Mouse (Mus musculus): ENCODE measurements around the gene Itga4.

Itga4 gene

DNA sequence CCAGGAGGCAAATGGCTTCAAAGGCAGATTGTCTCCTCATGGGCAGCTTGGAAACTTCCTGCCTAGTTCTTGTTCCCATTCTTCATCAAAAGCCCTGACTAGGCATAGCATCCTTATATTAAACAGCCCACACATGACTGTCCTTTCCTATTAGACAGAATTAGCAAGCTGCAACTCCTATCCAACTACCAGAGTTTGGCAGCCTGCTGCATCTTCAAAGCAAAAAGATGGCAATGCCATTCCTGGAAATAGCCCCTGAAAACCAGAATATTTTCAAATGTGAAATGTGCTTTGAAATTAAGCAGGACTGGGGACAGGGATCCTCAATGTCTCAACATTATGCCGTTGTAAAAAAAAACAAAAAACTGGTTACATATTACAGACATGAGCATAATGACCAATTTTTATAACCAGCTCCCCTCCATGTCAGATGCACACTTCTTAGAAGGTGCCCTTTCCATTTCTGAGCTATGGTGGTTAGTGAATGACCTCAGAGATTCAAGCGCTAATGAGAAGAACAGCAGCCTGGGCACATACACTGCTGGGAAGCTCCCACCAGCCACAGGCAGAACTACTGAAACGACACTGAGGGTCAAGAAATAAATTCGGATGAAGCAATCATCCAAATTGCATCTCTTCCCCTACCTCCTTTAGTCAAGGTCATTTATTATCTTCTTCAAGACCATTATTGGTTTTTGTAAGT, 97.0 kb downstream of the Itga4 start:
- DNase-seq (ENCODE audit: extremely low spot score), result no peak

DNA sequence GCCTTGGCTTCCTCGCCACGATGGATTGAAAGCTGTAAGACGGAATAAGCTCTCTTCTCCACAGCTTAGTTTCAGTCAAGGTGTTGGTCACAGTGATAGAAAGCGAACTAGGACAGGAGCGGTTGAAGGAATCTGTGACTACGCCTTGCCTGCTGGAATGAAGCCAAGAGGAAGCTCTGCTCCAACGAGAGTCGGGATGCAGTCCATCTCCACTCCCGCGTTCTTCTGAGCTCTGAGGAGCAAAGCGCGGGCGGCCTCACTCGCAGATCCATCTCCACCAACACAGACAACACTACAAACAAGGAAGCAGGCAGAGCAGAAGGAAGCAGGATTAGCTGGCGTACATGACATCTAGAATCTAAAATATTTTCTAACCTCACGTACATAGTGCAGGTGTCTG, 99.5 kb downstream of the Itga4 start:
- no peak for DNase-seq (ENCODE audit: extremely low spot score)

DNA sequence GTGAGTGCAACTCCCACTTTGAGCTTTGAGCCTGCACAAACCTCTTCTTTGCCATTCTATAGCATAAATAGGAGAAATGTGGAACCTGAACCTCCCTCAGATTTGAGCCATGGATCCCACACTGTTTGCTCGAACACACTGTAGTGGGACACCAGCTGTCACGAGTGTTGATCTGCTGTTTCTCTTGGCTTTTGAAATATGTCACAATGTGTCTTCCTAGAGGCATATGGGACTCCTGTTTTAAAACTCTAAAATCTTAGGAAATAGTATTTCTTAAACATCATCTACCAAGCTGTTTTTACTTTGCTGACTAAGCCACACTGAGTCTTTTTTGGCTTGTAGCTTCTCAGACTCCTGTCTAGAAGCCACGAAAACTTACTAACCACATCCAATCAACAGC, 102.6 kb downstream of the Itga4 start:
- no peak for DNase-seq (ENCODE audit: extremely low spot score)

DNA sequence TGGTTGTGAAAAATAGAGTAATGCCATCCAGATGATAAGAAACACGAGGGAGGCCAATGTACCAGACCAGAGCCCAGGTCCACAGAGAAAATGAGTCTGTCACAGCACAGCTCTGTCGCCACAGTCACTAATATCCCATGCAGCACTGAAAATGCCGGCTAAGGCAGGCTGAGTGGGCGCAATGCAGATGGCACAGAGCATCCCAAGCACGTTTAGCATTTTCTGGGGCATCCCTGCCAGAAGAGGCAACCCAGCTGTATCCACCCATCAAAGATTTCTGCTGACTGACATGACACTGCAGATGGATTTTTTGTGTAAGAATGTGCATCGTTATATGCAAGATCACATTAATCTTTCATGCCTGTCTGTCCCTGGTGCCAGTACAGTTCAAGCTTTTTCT, 106.8 kb downstream of the Itga4 start:
- no peak for DNase-seq (ENCODE audit: extremely low spot score)

DNA sequence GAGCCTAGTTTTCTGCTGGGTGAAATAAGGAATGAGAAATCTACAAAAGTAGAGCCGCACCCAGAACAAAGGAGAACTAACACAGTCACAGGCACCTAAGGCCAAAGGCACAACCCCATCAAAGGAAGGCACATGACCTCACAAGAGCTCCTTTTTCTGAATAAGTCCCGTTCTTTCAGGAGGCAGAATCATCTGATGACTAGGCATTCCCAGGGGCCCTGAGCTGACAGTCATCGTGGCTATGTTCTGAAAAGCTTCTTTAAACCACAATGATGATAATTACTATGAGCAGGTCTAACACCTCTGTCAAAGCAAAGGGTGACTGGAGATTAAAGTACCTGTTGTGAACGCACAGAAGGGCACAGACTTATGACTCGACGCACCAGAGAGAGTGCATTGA, 108.7 kb downstream of the Itga4 start:
- no peak for DNase-seq (ENCODE audit: extremely low spot score)

DNA sequence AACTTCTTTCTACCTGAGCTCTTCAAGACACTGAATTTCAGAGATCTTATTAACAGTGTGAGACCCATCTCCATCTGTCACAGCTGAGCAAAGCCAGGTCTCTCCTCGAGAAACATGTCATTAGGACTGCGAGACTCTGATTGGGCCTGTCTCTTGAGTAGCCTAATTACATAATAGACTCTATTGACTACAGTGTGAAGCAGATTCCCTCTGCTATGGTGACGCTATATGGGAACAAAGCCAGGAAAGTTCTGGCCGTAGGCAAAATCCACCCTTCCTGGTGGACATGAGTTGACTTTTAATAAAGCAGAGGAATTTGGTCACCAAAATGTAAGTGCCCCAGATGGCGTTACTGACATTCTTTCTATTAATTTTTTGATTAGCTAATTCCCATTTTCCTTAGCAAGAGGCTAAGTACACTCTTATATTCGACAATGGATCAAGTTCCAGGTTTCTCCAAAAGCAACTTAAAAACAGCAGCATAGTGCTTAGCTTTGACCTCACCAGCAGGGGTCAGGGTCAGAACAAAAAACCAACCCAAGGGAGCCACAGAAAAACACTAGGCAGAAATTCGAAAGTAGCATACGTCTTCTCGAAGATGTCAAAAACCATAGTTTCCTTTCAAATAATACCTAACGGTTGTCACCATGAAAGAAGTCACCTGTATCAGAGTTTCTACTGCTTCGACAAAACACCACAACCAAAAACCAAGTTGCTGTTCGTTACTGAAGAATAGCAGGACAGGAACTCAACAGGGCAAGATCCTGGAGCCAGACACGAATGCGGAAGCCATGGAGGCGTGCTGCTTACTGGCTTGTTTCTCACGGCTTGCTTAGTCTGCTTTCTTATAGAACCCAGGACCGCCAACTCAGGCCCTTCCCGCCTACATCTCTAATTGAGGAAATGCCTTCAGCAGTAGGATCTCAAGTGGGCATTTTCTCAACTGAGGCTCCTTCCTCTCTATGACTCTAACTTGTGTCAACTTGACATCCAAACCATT, 112.5 kb downstream of the Itga4 start:
- DNase-seq (ENCODE audit: extremely low spot score), result peak; percentile 24

GRCm38 (mm10) chr2:79368661-79369060, 113.4 kb downstream of the Itga4 start:
- no peak for DNase-seq (ENCODE audit: extremely low spot score)

DNA sequence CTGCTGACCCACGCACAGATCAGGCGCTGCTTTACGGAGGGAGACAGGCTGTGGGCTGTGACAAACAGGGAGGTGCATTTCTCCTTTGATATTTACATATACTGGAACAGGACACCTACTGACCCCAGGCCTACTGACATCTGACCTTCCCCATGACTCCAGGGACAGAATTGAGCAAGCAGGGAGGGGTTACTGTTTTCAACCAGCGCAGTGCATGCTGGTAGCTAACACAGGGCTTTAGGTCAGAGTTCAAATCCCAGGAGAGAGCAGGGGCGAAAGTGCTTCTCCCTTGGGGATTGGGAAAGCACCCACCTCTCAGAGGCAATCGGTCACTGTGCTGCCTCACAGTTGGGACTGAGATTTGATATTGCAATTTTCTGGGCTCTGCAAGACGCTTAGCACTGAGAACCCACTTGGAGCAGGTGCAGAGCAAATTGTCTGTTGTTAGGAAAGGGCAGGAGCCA, 113.9 kb downstream of the Itga4 start:
- peak; percentile 24 for DNase-seq (ENCODE audit: extremely low spot score)

GRCm38 (mm10) chr2:79369905-79370304, 114.7 kb downstream of the Itga4 start:
- no peak for DNase-seq (ENCODE audit: extremely low spot score)

DNA sequence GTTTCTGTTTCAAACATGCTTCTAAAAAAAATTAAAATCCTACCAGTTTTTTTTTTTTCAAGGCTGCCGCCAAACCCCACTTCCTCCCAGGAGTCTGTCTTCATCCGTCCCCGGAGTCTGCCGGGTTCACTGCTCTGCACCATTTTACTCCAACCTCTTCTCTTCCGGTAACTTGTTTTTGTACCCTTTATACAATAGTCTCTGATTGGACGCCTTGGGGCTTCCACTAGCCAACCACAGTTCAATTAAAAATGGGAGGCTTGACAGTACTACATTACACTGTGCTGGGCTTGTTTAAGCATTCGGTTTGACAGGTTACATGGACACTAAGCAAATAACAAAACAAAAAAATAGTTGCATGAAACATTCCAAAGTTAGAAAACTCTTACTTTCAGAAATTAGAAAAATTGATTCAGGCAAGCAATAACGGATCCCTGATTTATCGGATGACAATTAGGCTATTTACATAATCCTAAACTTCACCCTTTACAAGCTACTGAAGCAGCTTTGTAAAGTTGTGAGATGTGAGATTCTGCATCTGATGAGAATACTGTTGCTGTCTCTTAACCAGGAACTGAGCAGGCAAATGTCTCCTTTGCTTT, 115.6 kb downstream of the Itga4 start:
- no peak for DNase-seq (ENCODE audit: extremely low spot score)

GRCm38 (mm10) chr2:79371326-79372153, 116.3 kb downstream of the Itga4 start:
- no peak for DNase-seq (ENCODE audit: extremely low spot score)

DNA sequence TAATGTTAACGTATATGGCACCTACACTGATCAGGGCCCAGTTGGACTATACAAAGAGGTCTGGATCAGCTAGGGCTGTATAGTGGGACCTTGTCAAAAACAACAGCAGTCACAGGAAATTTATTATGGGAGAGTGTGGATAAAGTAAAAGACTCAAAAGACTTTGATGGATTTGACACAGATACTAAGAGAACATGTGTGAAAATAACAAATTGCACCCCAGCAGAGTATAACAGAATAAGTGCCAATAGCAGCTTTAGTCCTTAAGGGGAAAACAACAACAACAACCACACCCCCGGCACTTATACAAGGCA, 116.9 kb downstream of the Itga4 start:
- DNase-seq (ENCODE audit: extremely low spot score), result no peak

DNA sequence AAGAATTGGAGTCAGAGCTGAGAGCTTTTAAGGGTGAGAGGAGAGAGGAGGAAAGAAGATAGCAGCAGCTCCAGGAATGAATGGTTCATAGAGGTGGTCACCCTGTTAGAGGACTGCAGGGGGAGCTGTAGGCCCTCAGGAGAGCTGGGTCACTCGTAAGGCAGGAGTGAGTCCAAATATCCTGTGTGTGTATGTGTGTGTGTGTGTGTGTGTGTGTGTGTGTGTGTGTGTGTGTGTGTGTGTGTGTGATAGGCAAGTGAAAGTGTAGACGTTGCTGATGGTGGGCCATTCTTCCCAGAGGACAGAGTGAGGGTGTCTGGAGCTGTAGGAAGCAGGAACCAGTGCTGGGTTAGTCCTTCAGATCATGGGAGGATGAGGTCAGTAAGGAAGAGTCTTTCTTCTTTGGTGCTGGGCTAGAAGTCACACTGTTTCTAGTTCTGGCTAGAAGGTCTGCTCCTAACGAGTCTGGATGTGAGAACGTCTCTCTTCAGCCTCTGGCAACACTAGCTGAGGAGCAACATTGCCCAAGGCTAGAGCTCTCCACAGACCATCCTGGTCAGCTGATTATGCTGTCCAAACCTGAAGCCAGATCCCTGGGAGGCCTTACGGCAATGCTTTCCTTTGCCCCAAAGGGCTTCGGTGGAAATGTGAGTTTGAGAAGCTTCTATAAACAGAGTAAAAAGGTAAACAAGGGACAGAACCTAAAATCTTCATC, 117.4 kb downstream of the Itga4 start:
- DNase-seq (ENCODE audit: extremely low spot score), result peak; percentile 35

GRCm38 (mm10) chr2:79378346-79379086, 123.3 kb downstream of the Itga4 start:
- DNase-seq (ENCODE audit: extremely low spot score), result no peak

GRCm38 (mm10) chr2:79379087-79380041, 124.1 kb downstream of the Itga4 start:
- peak; percentile 53 for DNase-seq (ENCODE audit: extremely low spot score)

Data from embryo, embryonic 9.5 days (tissue).